Mouse (Mus musculus): ENCODE results near the gene Olfr62.

DNA sequence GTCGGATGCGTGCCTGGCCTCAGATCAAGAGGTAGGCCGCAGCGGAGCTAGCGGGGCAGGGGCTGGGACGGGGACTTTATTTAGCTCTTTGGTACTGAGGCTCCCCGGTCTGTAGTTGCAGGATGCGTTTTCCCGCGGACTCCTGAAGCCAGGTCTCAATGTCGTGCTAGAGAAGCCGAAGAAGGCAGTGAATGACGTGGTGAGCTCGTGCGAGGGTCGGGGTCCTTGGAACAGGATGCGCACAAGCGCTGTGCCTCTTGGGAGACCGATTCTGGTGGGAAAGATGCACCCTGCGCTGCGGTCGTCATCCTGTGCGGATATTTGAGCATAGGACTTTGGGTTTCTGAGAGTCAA, 37.8 kb upstream of the Olfr62 start:
- TF ChIP-seq POLR2A (IDR thresholded peaks at IDR 0.05; ENCODE audit: borderline replicate concordance, extremely low read depth, insufficient read depth, insufficient read length, poor library complexity, severe bottlenecking) (no peak), CTCF (IDR thresholded peaks at IDR 0.05; ENCODE audit: borderline replicate concordance, extremely low read depth, insufficient read depth, insufficient read length) (no peak)

Measured in brain, embryonic 14.5 days (tissue).